Mouse (Mus musculus): ENCODE measurements around the gene Stc2. TPM values are rescaled to one million over a fixed set of nuclear protein-coding genes. Genes with fewer than 3 reads are reported as not detected.

Stc2 gene
- polyA plus RNA-seq, 1 experiment from 2014 or later, result 0.73 TPM

DNA sequence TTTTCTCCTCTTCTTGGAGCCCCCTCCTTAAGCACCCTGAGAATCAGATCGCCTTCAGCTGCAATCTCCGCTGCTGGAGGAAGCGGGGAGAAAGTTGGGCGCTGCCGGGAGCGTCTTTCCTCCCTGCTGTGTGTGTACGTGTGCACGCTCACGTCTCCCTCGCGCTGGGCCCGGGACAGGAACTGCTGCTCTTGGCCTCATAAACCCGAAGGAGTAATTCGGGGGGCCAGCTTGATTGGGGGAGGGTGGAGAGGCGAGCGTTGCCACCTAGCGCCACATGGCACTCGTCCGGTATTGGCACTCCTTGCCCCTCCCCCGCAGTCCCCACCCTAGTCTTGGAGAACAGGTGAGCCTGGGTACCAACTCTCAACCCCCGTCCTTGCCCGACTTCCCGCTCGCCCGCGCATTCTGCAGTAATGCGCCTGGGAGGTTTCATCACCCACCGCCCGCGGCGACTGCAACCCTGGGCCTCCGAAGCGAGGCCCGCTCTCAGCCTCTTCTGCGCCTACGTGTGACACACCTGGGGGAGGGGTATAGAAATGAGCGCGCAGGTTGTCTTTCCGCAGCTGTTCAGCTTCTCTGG is 1.5 kb upstream of the Stc2 start:
- Histone ChIP-seq H3K4me2 (ENCODE audit: low read depth, low read length) (peak overlapping the region; percentile 96), H3K4me1 (ENCODE audit: control insufficient read depth, insufficient read depth, low read length) (peaks cover 5% of the 10 kb centered on the region), H3K9me3 (replicated peaks; ENCODE audit: control insufficient read depth, low read length) (no peaks in the 10 kb centered on the region), H3K4me3 (ENCODE audit: low read depth, low read length) (peak overlapping the region; percentile 19), H3K27ac (replicated peaks; ENCODE audit: low read depth, low read length) (no peak overlapping the region), H3K36me3 (replicated peaks; ENCODE audit: control insufficient read depth, insufficient read depth, low read depth, low read length) (no peaks in the 10 kb centered on the region), H3K9ac (replicated peaks; ENCODE audit: low read length) (no peak overlapping the region), H3K27me3 (ENCODE audit: control insufficient read depth, insufficient read depth, low read length) (peaks cover 28% of the 10 kb centered on the region)
- WGBS, result 1% methylated on average over 38 of the region's 39 CpGs
- DNase-seq (ENCODE audit: low spot score) (no peak), ATAC-seq (replicated peaks; ENCODE audit: insufficient number of reproducible peaks, low FRiP score, low TSS enrichment, low read depth) (no peak)

DNA sequence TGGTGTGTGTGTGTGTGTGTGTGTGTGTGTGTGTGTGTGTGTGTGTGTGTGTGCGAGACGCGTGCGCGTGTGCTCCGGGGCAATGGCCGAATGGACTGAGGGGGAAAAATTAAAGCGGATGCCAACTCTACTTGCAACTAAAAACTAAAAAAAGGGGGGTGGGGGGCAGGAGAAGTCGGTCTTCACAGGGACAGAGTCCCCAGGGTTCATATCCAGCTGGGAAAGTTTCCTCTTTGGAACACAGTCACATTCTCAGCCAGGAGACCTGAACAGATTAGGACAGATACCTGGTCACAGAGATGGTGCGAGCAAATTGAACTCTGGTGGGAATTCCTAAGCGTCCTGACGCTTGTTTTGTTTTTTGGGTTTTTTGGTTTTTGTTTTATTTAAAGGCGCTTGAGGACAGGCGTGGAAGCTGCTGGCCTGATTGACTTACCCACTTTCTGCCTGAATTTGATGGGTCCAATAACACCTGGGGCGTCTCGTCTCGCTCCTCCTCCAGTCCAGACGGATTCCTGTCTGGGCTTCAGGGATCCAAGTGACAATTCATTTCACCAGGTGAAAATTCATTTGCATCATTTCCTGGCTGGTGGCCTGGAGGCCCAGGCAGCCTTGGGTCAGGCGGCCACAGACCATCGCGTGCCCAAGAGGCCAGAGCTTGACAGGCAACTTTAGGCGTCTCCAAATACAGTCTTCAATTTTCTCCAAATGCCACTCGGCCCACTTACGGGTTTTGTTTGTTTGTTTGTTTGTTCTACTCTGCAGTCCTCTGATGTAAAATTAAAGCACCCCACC is 759 bp upstream of the Stc2 start:
- H3K27me3 ChIP-seq (ENCODE audit: control insufficient read depth, insufficient read depth, low read length), result peaks cover 28% of the 10 kb centered on the region
- H3K4me2 ChIP-seq (ENCODE audit: low read depth, low read length), result peak overlapping the region; percentile 96
- DNase-seq (ENCODE audit: low spot score) (no peak), ATAC-seq (replicated peaks; ENCODE audit: insufficient number of reproducible peaks, low FRiP score, low TSS enrichment, low read depth) (0 out of 2 replicates have a peak, but pooled peaks have one; percentile 4)
- H3K9ac ChIP-seq (replicated peaks; ENCODE audit: low read length), result no peak overlapping the region
- peaks cover 5% of the 10 kb centered on the region for H3K4me1 ChIP-seq (ENCODE audit: control insufficient read depth, insufficient read depth, low read length)
- H3K27ac ChIP-seq (replicated peaks; ENCODE audit: low read depth, low read length), result no peak overlapping the region
- peak overlapping the region; percentile 55 for H3K4me3 ChIP-seq (ENCODE audit: low read depth, low read length)
- WGBS, result 1% methylated on average over 23 of the region's 24 CpGs
- H3K9me3 ChIP-seq (replicated peaks; ENCODE audit: control insufficient read depth, low read length), result no peaks in the 10 kb centered on the region
- no peaks in the 10 kb centered on the region for H3K36me3 ChIP-seq (replicated peaks; ENCODE audit: control insufficient read depth, insufficient read depth, low read depth, low read length)

DNA sequence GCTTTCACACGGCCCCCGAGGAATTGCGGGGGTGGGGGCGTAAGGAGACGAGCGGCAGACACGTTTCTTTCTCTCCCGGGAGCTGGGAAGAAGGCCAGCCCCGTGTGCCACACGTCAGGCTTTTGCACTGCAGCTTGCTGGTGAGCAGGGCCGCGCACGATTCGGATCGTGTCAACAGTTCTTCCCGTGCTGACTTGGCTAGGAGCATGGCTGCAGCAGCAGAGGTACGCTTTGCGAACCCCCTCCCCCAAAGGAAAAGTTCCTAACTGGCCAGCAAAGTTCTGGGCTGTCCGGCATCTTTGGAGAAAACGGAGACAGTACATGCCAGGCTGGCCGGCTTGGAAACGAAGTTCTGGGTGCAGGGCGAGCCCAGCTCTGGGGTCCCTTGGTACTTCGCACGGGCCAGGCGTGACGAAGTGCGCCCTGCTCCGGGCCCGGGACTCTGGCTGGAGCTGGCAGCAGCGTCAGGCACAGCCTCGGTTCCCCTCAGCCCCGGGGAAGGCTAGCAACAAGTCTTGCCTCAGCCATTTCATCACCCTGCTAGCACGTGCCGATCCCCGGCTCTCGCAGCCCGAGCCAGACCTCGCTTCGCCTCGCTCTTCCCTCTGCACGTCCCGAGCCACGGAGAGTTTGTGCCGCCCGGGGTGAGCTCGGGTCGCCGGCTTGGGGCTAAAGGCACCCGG is 768 bp downstream of the Stc2 start:
- no peak overlapping the region for H3K27ac ChIP-seq (replicated peaks; ENCODE audit: low read depth, low read length)
- H3K4me2 ChIP-seq (ENCODE audit: low read depth, low read length), result peak overlapping the region; percentile 96
- peak overlapping the region; percentile 55 for H3K4me3 ChIP-seq (ENCODE audit: low read depth, low read length)
- no peaks in the 10 kb centered on the region for H3K9me3 ChIP-seq (replicated peaks; ENCODE audit: control insufficient read depth, low read length)
- H3K36me3 ChIP-seq (replicated peaks; ENCODE audit: control insufficient read depth, insufficient read depth, low read depth, low read length), result no peaks in the 10 kb centered on the region
- peak; percentile 58 for ATAC-seq (replicated peaks; ENCODE audit: insufficient number of reproducible peaks, low FRiP score, low TSS enrichment, low read depth)
- peaks cover 28% of the 10 kb centered on the region for H3K27me3 ChIP-seq (ENCODE audit: control insufficient read depth, insufficient read depth, low read length)
- under 1% methylated on average over 45 of the region's 50 CpGs for WGBS
- peaks cover 5% of the 10 kb centered on the region for H3K4me1 ChIP-seq (ENCODE audit: control insufficient read depth, insufficient read depth, low read length)
- DNase-seq (ENCODE audit: low spot score), result peak; percentile 56
- H3K9ac ChIP-seq (replicated peaks; ENCODE audit: low read length), result peak overlapping the region; percentile 48

DNA sequence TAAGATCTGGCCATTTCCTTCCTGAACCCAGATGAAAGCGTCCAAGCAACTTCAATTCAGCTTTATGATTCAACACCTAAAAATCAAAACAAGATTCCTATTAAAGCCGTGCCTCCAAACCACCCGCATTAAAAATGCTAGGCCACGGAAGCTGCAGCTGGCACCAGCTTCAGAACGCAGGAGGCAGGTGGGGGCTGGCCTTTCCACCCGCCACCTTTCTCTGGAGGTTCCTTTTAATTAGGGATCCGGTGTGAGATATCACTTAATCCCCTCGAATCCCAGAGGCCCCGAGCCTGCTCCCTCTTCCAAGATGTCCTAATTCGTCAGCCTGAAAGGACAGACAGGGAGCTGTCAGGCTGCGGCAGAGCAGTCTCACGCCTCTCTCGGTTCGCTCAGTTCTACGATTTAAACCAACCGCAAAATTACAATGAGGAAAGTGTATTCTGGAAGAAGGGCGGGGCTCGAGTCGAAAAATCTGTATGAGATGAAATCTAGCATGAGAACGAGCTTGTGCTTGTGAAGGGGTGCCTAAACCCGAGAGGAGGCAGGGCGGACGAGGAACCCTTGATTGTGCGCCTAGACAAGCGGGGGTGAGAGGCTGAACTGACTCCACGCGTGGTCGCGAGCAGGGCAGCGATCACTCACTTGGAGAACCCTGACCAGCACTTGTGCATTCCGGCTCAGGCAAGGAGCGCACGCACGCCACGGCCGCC is 1.5 kb downstream of the Stc2 start:
- H3K9ac ChIP-seq (replicated peaks; ENCODE audit: low read length), result peak overlapping the region; percentile 48; the same call in 1 of the 2 replicates
- no peak for ATAC-seq (replicated peaks; ENCODE audit: insufficient number of reproducible peaks, low FRiP score, low TSS enrichment, low read depth)
- peak; percentile 24 for DNase-seq (ENCODE audit: low spot score)
- no peaks in the 10 kb centered on the region for H3K36me3 ChIP-seq (replicated peaks; ENCODE audit: control insufficient read depth, insufficient read depth, low read depth, low read length)
- peak overlapping the region; percentile 96 for H3K4me2 ChIP-seq (ENCODE audit: low read depth, low read length)
- H3K4me1 ChIP-seq (ENCODE audit: control insufficient read depth, insufficient read depth, low read length), result peaks cover 5% of the 10 kb centered on the region
- H3K27ac ChIP-seq (replicated peaks; ENCODE audit: low read depth, low read length), result no peak overlapping the region
- WGBS, result 2% methylated on average over 35 of the region's 36 CpGs
- H3K9me3 ChIP-seq (replicated peaks; ENCODE audit: control insufficient read depth, low read length), result no peaks in the 10 kb centered on the region
- H3K27me3 ChIP-seq (ENCODE audit: control insufficient read depth, insufficient read depth, low read length), result peaks cover 28% of the 10 kb centered on the region
- H3K4me3 ChIP-seq (ENCODE audit: low read depth, low read length), result peak overlapping the region; percentile 55

DNA sequence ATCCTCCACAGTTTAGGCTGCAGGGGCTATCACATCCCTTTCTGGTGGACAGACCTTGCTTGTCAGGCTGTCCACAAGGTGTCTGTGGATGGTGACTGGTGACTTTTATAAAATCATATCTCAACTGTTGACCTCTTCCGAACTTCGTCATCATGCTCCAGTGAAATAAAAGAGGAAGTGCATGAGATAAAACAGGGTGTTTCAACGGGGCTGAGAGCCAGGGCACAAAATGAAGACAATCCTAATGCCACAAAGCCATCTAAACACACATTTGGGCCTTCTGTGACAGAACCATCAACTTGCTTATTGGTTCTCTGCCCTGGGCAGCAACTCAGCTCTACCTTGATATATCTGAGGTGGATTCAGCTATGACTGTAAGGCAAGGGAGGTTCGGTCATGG is 3.0 kb downstream of the Stc2 start:
- 85% methylated on average over 4 of the region's 4 CpGs for WGBS
- Histone ChIP-seq H3K27ac (replicated peaks; ENCODE audit: low read depth, low read length) (no peak overlapping the region), H3K27me3 (ENCODE audit: control insufficient read depth, insufficient read depth, low read length) (peaks cover 19% of the 10 kb centered on the region), H3K4me2 (ENCODE audit: low read depth, low read length) (no peak overlapping the region), H3K4me1 (ENCODE audit: control insufficient read depth, insufficient read depth, low read length) (peaks cover 5% of the 10 kb centered on the region), H3K9ac (replicated peaks; ENCODE audit: low read length) (no peak overlapping the region), H3K36me3 (replicated peaks; ENCODE audit: control insufficient read depth, insufficient read depth, low read depth, low read length) (no peaks in the 10 kb centered on the region), H3K4me3 (ENCODE audit: low read depth, low read length) (no peak overlapping the region), H3K9me3 (replicated peaks; ENCODE audit: control insufficient read depth, low read length) (no peaks in the 10 kb centered on the region)
- no peak for ATAC-seq (replicated peaks; ENCODE audit: insufficient number of reproducible peaks, low FRiP score, low TSS enrichment, low read depth)
- DNase-seq (ENCODE audit: low spot score), result no peak

DNA sequence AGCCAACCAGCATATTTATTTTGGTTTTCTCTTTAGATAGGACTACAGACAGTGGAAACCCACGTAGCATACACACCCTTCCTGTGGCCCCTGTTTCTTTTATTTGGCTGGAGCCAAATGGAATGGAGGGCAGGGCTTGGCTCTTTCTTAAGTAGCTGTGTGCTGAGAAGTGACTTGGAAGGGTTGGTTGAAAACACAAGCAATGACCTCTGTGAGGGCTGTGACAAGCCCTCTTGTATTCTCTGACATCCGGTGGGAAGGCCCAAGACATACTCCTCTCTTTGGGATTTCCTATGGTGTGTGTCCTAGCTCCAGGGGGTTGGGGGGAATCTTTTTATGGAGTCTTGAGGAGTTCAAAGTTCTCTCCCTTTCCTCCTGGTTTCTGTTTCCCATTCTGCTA is 3.5 kb downstream of the Stc2 start:
- Histone ChIP-seq H3K27me3 (ENCODE audit: control insufficient read depth, insufficient read depth, low read length) (peaks cover 15% of the 10 kb centered on the region), H3K27ac (replicated peaks; ENCODE audit: low read depth, low read length) (no peak overlapping the region), H3K36me3 (replicated peaks; ENCODE audit: control insufficient read depth, insufficient read depth, low read depth, low read length) (no peaks in the 10 kb centered on the region), H3K4me3 (ENCODE audit: low read depth, low read length) (no peak overlapping the region), H3K9me3 (replicated peaks; ENCODE audit: control insufficient read depth, low read length) (no peaks in the 10 kb centered on the region), H3K4me2 (ENCODE audit: low read depth, low read length) (no peak overlapping the region), H3K4me1 (ENCODE audit: control insufficient read depth, insufficient read depth, low read length) (peaks cover 3% of the 10 kb centered on the region), H3K9ac (replicated peaks; ENCODE audit: low read length) (no peak overlapping the region)
- no peak for DNase-seq (ENCODE audit: low spot score)
- ATAC-seq (replicated peaks; ENCODE audit: insufficient number of reproducible peaks, low FRiP score, low TSS enrichment, low read depth), result no peak
- 80% methylated on average over 2 of the region's 2 CpGs for WGBS

DNA sequence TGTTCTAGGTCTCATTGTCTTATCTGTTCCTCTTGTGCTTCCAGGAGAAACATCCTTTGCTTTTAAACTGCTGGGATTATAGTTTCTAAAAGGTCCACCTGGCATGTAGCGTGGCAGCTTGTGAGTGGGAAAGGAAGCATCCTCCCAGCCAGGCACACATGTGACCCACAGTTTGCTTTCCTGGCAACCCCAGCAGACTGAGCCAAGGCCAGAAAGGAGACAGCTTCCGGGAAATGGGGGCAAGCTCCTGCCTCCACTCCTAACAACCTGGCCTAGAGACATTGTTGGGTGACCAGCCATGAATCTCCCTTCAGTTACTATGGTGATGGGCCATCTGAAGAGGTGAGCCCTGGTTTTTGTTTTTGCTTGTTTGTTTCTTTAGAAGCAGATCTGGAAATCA is 3.9 kb downstream of the Stc2 start:
- DNase-seq (ENCODE audit: low spot score), result no peak
- Histone ChIP-seq H3K9me3 (replicated peaks; ENCODE audit: control insufficient read depth, low read length) (no peaks in the 10 kb centered on the region), H3K4me2 (ENCODE audit: low read depth, low read length) (no peak overlapping the region), H3K9ac (replicated peaks; ENCODE audit: low read length) (no peak overlapping the region), H3K27ac (replicated peaks; ENCODE audit: low read depth, low read length) (no peak overlapping the region), H3K27me3 (ENCODE audit: control insufficient read depth, insufficient read depth, low read length) (peaks cover 11% of the 10 kb centered on the region), H3K36me3 (replicated peaks; ENCODE audit: control insufficient read depth, insufficient read depth, low read depth, low read length) (no peaks in the 10 kb centered on the region), H3K4me3 (ENCODE audit: low read depth, low read length) (no peak overlapping the region), H3K4me1 (ENCODE audit: control insufficient read depth, insufficient read depth, low read length) (peaks cover 3% of the 10 kb centered on the region; the same call in 1 of the 2 replicates)
- WGBS, result 89% methylated on average over 2 of the region's 2 CpGs
- ATAC-seq (replicated peaks; ENCODE audit: insufficient number of reproducible peaks, low FRiP score, low TSS enrichment, low read depth), result no peak

Data from embryonic facial prominence, embryonic 11.5 days (tissue).